ENCODE assay signal across 21 mouse cellular contexts in the genomic region with DNA sequence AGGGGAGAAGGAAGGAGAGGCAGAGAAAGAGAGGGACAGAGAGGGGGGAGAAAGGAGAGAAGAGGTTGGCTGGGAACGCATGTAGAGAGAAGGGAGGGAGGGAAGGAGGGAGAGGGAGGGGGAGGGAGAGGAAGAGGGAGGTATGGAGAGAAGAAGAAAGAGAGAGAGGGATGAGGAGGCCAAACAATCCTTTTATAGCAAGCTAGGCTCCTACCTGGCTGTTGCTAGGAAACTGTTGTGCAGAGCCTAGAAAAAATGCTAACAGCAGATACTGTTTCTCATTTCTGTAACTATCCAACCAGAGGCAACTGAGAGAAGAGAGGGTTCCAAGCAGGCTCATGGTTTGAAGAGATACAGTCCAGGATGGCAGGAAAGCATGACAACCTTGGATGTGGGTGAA.
DNase-seq lines count a peak whose midpoint lies in the region; ATAC-seq and TF ChIP-seq lines count a peak whose summit lies in the region.
"Had no signal": no experiment of that assay in that cellular context is flagged by ENCODE, and none has a peak within 500 bp of the region (broad histone marks: within the 10 kb centered on the region; RNA-seq: fewer than 3 reads in every experiment).

No protein-coding gene starts in this region.

- peak overlapping the region; percentile 80; the same call in 1 of the 2 replicates for H3K27ac ChIP-seq in left cerebral cortex, adult 2 months
- H3K27ac ChIP-seq: embryonic facial prominence, embryonic 15.5 days; forebrain, embryonic 12.5 days; heart, adult 2 months; heart, embryonic 15.5 days; hindbrain, embryonic 10.5 days had no signal

- intact Hi-C loops in left cerebral cortex, adult 2 months (cut with DNase I), result loop anchor here (1.0 kb wide), 1 partner anchor 239 kb away; the partner anchor contains the start of gene Bicc1

- ATAC-seq in frontal cortex, adult (ENCODE audit: low TSS enrichment), result peak; percentile 39
- ATAC-seq: activated CD4-positive, CD25-positive, alpha-beta regulatory T cell, adult 4 months; intestine, postnatal 0 days; Patski had no signal

- no peak for DNase-seq in frontal cortex, postnatal 25 days (ENCODE audit: low spot score in 2 of 2)
- DNase-seq in left cerebral cortex, adult 2 months (ENCODE audit: extremely low spot score in 1 of 2, low spot score in 2 of 2), result no peak
- DNase-seq in left cerebral cortex, adult 8-10 months (ENCODE audit: low spot score in 2 of 2), result no peak
- peak; percentile 8 for DNase-seq in right cerebral cortex, postnatal 25 days
- no peak for DNase-seq in right cerebral cortex, adult 18-20 months
- DNase-seq in cerebellum, postnatal 10 days, result no peak
- DNase-seq: adrenal gland, postnatal 14 days; cerebellum, adult 18-20 months; cerebellum, adult 9-11 months; embryo, embryonic 11 days; gastrocnemius, postnatal 14 days; heart, adult 2 months; heart, postnatal 14 days had no signal

- TF ChIP-seq CTCF in left cerebral cortex, adult 2 months (IDR thresholded peaks at IDR 0.05), result no peak

- no peak overlapping the region for H3K4me3 ChIP-seq in left cerebral cortex, adult 2 months
- H3K4me3 ChIP-seq: embryonic facial prominence, embryonic 15.5 days; forebrain, embryonic 12.5 days; heart, adult 2 months; heart, embryonic 15.5 days; hindbrain, embryonic 10.5 days had no signal
